Mouse (Mus musculus): ENCODE results near the gene Sec62. TPM values are rescaled to one million over a fixed set of nuclear protein-coding genes. Genes with fewer than 3 reads are reported as not detected.
"Not testable (repeated sequence)": the region's sequence is repeated elsewhere in the genome, so short reads cannot be mapped to it uniquely, and the experiment has no call there.

Sec62 gene
- total and polyA plus RNA-seq, 2 experiments from 2014 or later: 17.7 to 76.0 TPM

DNA sequence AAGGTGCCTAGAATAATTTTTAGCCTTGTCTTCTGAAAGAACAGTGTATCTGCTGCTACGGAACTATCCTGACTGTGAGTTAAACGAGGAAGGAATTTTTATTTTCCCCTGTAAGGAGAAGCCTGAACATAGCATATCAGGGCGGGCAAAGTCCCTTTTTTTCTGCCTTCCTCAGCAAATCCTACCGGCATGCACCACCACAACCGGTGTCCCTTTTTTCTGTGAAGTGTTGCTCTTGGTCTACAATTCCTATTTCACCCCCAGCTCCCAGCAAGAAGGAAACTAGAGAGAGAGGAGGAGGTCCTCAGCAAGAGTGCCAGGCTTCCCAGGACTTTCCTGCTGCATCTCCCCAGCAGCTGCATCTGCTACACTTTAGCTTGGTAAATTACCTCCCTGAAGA is 60.9 kb downstream of the Sec62 start:
- no peak for DNase-seq (ENCODE audit: low spot score)
- no peak overlapping the region for H3K27ac ChIP-seq (ENCODE audit: low read depth)
- H3K9ac ChIP-seq (replicated peaks; ENCODE audit: low read depth, low read length): no peak overlapping the region
- H3K4me2 ChIP-seq (ENCODE audit: low read depth, low read length): no peak overlapping the region
- H3K9me3 ChIP-seq (replicated peaks; ENCODE audit: control insufficient read depth, low read length): no peaks in the 10 kb centered on the region
- no peaks in the 10 kb centered on the region for H3K27me3 ChIP-seq (ENCODE audit: control insufficient read depth, insufficient read depth, low read length)
- ATAC-seq (ENCODE audit: insufficient read depth, low read depth): no peak
- H3K4me1 ChIP-seq (ENCODE audit: control insufficient read depth, insufficient read depth): no peaks in the 10 kb centered on the region
- 85% methylated on average over 5 of the region's 5 CpGs for WGBS
- no peaks in the 10 kb centered on the region for H3K36me3 ChIP-seq (replicated peaks; ENCODE audit: control insufficient read depth, insufficient read depth, low read length)
- TF ChIP-seq CTCF (IDR thresholded peaks at IDR 0.05; ENCODE audit: low read depth): no peak
- no peak for TF ChIP-seq EP300 (IDR thresholded peaks at IDR 0.05; ENCODE audit: low read depth)
- H3K4me3 ChIP-seq (ENCODE audit: low read depth, low read length): no peak overlapping the region

- whole genome bisulfite sequencing: 1% methylated on average over 75 of the region's 75 CpGs
- Histone ChIP-seq H3K36me3 (replicated peaks; ENCODE audit: control insufficient read depth, insufficient read depth, low read length) (no peaks in the 10 kb centered on the region), H3K4me2 (ENCODE audit: low read depth, low read length) (peak within 1 kb of the TSS; percentile 97), H3K9me3 (replicated peaks; ENCODE audit: control insufficient read depth, low read length) (no peaks in the 10 kb centered on the region), H3K9ac (replicated peaks; ENCODE audit: low read depth, low read length) (peak within 1 kb of the TSS; percentile 58), H3K27ac (ENCODE audit: low read depth) (no peak within 1 kb of the TSS), H3K27me3 (ENCODE audit: control insufficient read depth, insufficient read depth, low read length) (no peaks in the 10 kb centered on the region), H3K4me1 (ENCODE audit: control insufficient read depth, insufficient read depth) (no peaks in the 10 kb centered on the region), H3K4me3 (ENCODE audit: low read depth, low read length) (peak within 1 kb of the TSS; percentile 66)
- TF ChIP-seq EP300 (IDR thresholded peaks at IDR 0.05; ENCODE audit: low read depth) (no peak), CTCF (IDR thresholded peaks at IDR 0.05; ENCODE audit: low read depth) (peak; percentile 45)
- DNase-seq (ENCODE audit: low spot score): peak; percentile 42
- peak; percentile 77 for ATAC-seq (ENCODE audit: insufficient read depth, low read depth)
These were observed 63.2 kb downstream of the Sec62 start, which contains the start of gene Gpr160 for GRCm38 (mm10) chr3:30855604-30856458. Gene Gpr160, plus strand, starts transcription at chr3:30855950.

DNA sequence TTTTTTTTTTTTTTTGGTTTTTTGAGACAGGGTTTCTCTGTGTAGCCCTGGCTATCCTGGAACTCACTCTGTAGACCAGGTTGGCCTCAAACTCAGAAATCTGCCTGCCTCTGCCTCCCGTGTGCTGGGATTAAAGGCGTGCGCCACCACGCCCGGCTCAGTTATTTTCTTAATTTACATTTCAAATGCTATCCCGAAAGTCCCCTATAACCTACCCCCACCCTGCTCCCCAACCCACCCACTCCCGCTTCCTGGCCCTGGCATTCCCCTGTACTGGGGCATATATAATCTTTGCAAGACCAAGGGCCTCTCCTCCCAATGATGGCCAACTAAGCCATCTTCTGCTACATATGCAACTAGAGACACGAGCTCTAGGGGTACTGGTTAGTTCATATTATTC is 66.9 kb downstream of the Sec62 start:
- H3K9ac ChIP-seq (replicated peaks; ENCODE audit: low read depth, low read length); H3K4me2 ChIP-seq (ENCODE audit: low read depth, low read length); H3K27me3 ChIP-seq (ENCODE audit: control insufficient read depth, insufficient read depth, low read length); H3K9me3 ChIP-seq (replicated peaks; ENCODE audit: control insufficient read depth, low read length); H3K4me1 ChIP-seq (ENCODE audit: control insufficient read depth, insufficient read depth); H3K36me3 ChIP-seq (replicated peaks; ENCODE audit: control insufficient read depth, insufficient read depth, low read length); H3K4me3 ChIP-seq (ENCODE audit: low read depth, low read length); H3K27ac ChIP-seq (ENCODE audit: low read depth); ATAC-seq (ENCODE audit: insufficient read depth, low read depth); DNase-seq (ENCODE audit: low spot score): not testable (repeated sequence)
- 91% methylated on average over 8 of the region's 8 CpGs for WGBS

DNA sequence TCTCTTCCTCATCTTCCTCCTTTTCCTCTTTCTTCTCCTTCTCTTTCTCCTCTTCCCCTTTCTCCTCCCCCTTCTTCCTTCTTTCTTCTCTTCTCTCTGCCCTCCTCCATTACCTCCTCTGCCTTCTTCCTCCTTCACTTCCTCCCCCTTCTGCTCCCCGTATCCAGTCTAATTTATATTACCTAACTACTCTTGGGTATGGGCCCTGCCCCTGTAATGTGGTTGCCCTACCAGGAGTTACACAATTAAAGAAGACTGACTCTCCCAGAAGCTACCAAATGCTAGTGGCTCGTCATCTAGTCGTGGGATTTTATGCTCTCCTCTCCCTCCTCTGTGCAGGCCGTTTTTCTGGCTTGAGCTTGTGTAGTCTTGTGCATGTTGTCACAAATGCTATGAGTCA is 68.0 kb downstream of the Sec62 start:
- 66% methylated on average over 4 of the region's 4 CpGs for WGBS
- ATAC-seq (ENCODE audit: insufficient read depth, low read depth) (no peak), DNase-seq (ENCODE audit: low spot score) (no peak)
- no peaks in the 10 kb centered on the region for H3K36me3 ChIP-seq (replicated peaks; ENCODE audit: control insufficient read depth, insufficient read depth, low read length)
- no peak overlapping the region for H3K27ac ChIP-seq (ENCODE audit: low read depth)
- no peak overlapping the region for H3K4me2 ChIP-seq (ENCODE audit: low read depth, low read length)
- TF ChIP-seq EP300 (IDR thresholded peaks at IDR 0.05; ENCODE audit: low read depth): no peak
- no peak for TF ChIP-seq CTCF (IDR thresholded peaks at IDR 0.05; ENCODE audit: low read depth)
- no peak overlapping the region for H3K9ac ChIP-seq (replicated peaks; ENCODE audit: low read depth, low read length)
- no peaks in the 10 kb centered on the region for H3K4me1 ChIP-seq (ENCODE audit: control insufficient read depth, insufficient read depth)
- H3K27me3 ChIP-seq (ENCODE audit: control insufficient read depth, insufficient read depth, low read length): no peaks in the 10 kb centered on the region
- H3K4me3 ChIP-seq (ENCODE audit: low read depth, low read length): no peak overlapping the region
- H3K9me3 ChIP-seq (replicated peaks; ENCODE audit: control insufficient read depth, low read length): no peaks in the 10 kb centered on the region

DNA sequence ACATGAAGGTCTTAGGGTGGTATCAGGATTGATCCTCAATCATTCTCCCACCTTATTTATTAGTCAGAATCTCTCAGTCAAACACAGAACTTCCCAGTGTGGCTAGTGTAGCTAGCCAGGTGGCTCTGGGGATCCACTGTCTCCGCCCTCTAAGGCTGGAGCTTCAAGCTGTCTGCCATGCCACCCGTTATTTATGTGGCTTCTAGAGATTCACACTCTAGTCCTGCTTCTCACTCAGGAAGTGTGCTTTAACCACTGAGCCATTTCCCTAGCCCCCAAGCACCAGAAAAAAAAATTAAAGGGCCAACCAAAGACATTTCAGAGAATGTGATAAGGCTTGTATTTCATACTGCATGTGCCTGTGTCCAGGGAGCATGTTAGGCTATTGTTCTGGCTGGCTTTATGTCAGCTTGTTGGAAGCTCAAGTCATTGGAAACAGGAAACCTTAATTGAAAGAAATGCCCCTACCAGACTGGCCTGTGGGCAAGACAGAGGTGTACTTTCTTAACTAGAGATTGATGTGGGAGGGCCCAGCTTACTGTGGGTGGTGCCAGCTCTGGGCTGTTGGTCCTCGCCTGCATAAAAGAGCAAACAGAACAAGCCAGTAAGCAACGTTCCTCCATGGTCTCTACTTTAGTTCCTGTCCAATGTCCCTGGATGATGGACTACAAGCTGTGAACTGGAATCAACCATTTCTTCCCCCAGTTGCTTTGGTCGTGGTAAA is 71.2 kb downstream of the Sec62 start:
- Histone ChIP-seq H3K27ac (ENCODE audit: low read depth) (no peak overlapping the region), H3K4me3 (ENCODE audit: low read depth, low read length) (no peak overlapping the region), H3K9me3 (replicated peaks; ENCODE audit: control insufficient read depth, low read length) (no peaks in the 10 kb centered on the region), H3K27me3 (ENCODE audit: control insufficient read depth, insufficient read depth, low read length) (no peaks in the 10 kb centered on the region), H3K4me1 (ENCODE audit: control insufficient read depth, insufficient read depth) (no peaks in the 10 kb centered on the region), H3K4me2 (ENCODE audit: low read depth, low read length) (no peak overlapping the region), H3K36me3 (replicated peaks; ENCODE audit: control insufficient read depth, insufficient read depth, low read length) (no peaks in the 10 kb centered on the region), H3K9ac (replicated peaks; ENCODE audit: low read depth, low read length) (no peak overlapping the region)
- 58% methylated on average over 5 of the region's 5 CpGs for WGBS
- DNase-seq (ENCODE audit: low spot score) (no peak), ATAC-seq (ENCODE audit: insufficient read depth, low read depth) (no peak)
- TF ChIP-seq CTCF (IDR thresholded peaks at IDR 0.05; ENCODE audit: low read depth) (no peak), EP300 (IDR thresholded peaks at IDR 0.05; ENCODE audit: low read depth) (no peak)
